Mouse (Mus musculus) gastrocnemius, postnatal 4 days (tissue): Measurements from ENCODE around the gene Alk. TPM values are rescaled to one million over a fixed set of nuclear protein-coding genes. Genes with fewer than 3 reads are reported as not detected.
"Not testable (repeated sequence)": the region's sequence is repeated elsewhere in the genome, so short reads cannot be mapped to it uniquely, and the experiment has no call there.

Experiments used
- DNase-seq, 2 experiments: peaks; one replicate each; pipeline ENCODE4 v3.0.0; 2021 to 2022; ENCODE audit warnings: low spot score in 2 of 2, mixed read lengths in 2 of 2
- total RNA-seq, 2 experiments: library from RNA; stranded (reverse); gene quantifications; 2 replicates each; pipeline ENCODE4 v1.2.3; 2021

The Alk gene
- total RNA-seq, 2 experiments from 2014 or later: 0.37 to 0.47 TPM

- no peak for DNase-seq
Observed at GRCm38 (mm10) chr17:72532266-72532665, 72.2 kb downstream of the Alk start.

GRCm38 (mm10) chr17:72528481-72528880 lies 75.9 kb downstream of the Alk start:
- DNase-seq: no peak

GRCm38 (mm10) chr17:72527481-72527880 lies 76.9 kb downstream of the Alk start:
- no peak for DNase-seq

GRCm38 (mm10) chr17:72526356-72526755 lies 78.1 kb downstream of the Alk start:
- DNase-seq: no peak

GRCm38 (mm10) chr17:72524839-72525238 lies 79.6 kb downstream of the Alk start:
- DNase-seq: no peak

- DNase-seq: no peak
Observed at GRCm38 (mm10) chr17:72523006-72523405, 81.4 kb downstream of the Alk start.

- DNase-seq: peak in 1 of 2 experiments; percentile 17
Observed at GRCm38 (mm10) chr17:72522381-72522780, 82.0 kb downstream of the Alk start.

- DNase-seq: no peak
Observed at GRCm38 (mm10) chr17:72521353-72521752, 83.1 kb downstream of the Alk start.

GRCm38 (mm10) chr17:72510746-72511145 lies 93.7 kb downstream of the Alk start:
- DNase-seq: no peak

- DNase-seq: no peak
Observed at GRCm38 (mm10) chr17:72508678-72509394, 95.6 kb downstream of the Alk start.

- DNase-seq: no peak
Observed at GRCm38 (mm10) chr17:72505213-72505612, 99.2 kb downstream of the Alk start.

GRCm38 (mm10) chr17:72504581-72504980 lies 99.8 kb downstream of the Alk start:
- no peak for DNase-seq

- DNase-seq: no peak
Observed at GRCm38 (mm10) chr17:72495395-72495794, 109.0 kb downstream of the Alk start.

- DNase-seq: no peak
Observed at GRCm38 (mm10) chr17:72485623-72486022, 118.8 kb downstream of the Alk start.

GRCm38 (mm10) chr17:72479260-72479659 lies 125.2 kb downstream of the Alk start:
- DNase-seq: not testable (repeated sequence)

- DNase-seq: no peak
Observed at GRCm38 (mm10) chr17:72477889-72478405, 126.5 kb downstream of the Alk start.

- no peak for DNase-seq
Observed at GRCm38 (mm10) chr17:72476956-72477355, 127.5 kb downstream of the Alk start.

- DNase-seq: no peak
Observed at GRCm38 (mm10) chr17:72474166-72474565, 130.3 kb downstream of the Alk start.

- peak in 1 of 2 experiments; percentile 26 for DNase-seq
Observed at GRCm38 (mm10) chr17:72448477-72448876, 155.9 kb downstream of the Alk start.

- DNase-seq: no peak
Observed at GRCm38 (mm10) chr17:72445204-72446177, 158.9 kb downstream of the Alk start.

GRCm38 (mm10) chr17:72417451-72417850 lies 187.0 kb downstream of the Alk start:
- no peak for DNase-seq

- DNase-seq: no peak
Observed at GRCm38 (mm10) chr17:72414676-72415075, 189.8 kb downstream of the Alk start.
